Mouse (Mus musculus) heart, embryonic 16.5 days (tissue): Measurements from ENCODE around the gene Dab1. TPM values are rescaled to one million over a fixed set of nuclear protein-coding genes. Genes with fewer than 3 reads are reported as not detected.

ENCODE experiments used
- ATAC-seq: fragments of 200-750 bp; cut with Nextera tagmentation; replicated peaks from 2 replicates; pipeline ENCODE4 v1.8.0; 2017; ENCODE audit warnings: moderate number of reproducible peaks; ENCODE audit not compliant: insufficient read depth, low FRiP score; ENCODE audit errors: extremely low read depth
- H3K27ac ChIP-seq: fragments of 300-500 bp; sonication (generic); 2 replicates; pipeline ENCODE4 v1.5.1; 2014; ENCODE audit warnings: mild to moderate bottlenecking, low read length, control low read depth, moderate library complexity
- H3K27me3 ChIP-seq: fragments of 300-500 bp; sonication (generic); 2 replicates; pipeline ENCODE4 v1.6.1; 2014; ENCODE audit warnings: low read length, mixed read lengths; ENCODE audit not compliant: control insufficient read depth, insufficient read depth
- H3K36me3 ChIP-seq: fragments of 300-500 bp; sonication (generic); 2 replicates; pipeline ENCODE4 v1.6.1; 2014; ENCODE audit not compliant: control insufficient read depth, insufficient read depth
- H3K4me1 ChIP-seq: fragments of 300-500 bp; sonication (generic); 2 replicates; pipeline ENCODE4 v1.6.1; 2014; ENCODE audit warnings: low read length, mixed read lengths; ENCODE audit not compliant: control insufficient read depth, insufficient read depth
- H3K4me2 ChIP-seq: fragments of 300-500 bp; sonication (generic); 2 replicates; pipeline ENCODE4 v1.6.1; 2014; ENCODE audit warnings: low read depth, mild to moderate bottlenecking, control low read depth, low read length
- H3K4me3 ChIP-seq: fragments of 300-500 bp; sonication (generic); 2 replicates; pipeline ENCODE4 v1.5.1; 2014; ENCODE audit warnings: mild to moderate bottlenecking, control low read depth, low read length
- H3K9ac ChIP-seq: fragments of 300-500 bp; sonication (generic); 2 replicates; pipeline ENCODE4 v1.6.1; 2014; ENCODE audit warnings: low read length, control low read depth
- H3K9me3 ChIP-seq: fragments of 300-500 bp; sonication (generic); replicated peaks from 2 replicates; pipeline ENCODE4 v1.6.1; 2016; ENCODE audit warnings: low read length; ENCODE audit not compliant: control insufficient read depth
- WGBS: fragments of 180-500 bp; shearing (Covaris S2); extraction: QIAGEN DNeasy Blood & Tissue Kit; methylation state at CpG from one replicate; pipeline ENCODE4 v1.1.7; 2014; 5-methylcytosine and 5-hydroxymethylcytosine counted together
- polyA plus RNA-seq: library from polyadenylated mRNA; unstranded; fragments of >200 nt; fragmentation: Nextera tagmentation; extraction: Ambion mirVana; gene quantifications from 2 replicates; pipeline ENCODE4 v1.2.1, GENCODE M21; 2015

The Dab1 gene
- polyA plus RNA-seq, 1 experiment from 2014 or later = 0.85 TPM

DNA sequence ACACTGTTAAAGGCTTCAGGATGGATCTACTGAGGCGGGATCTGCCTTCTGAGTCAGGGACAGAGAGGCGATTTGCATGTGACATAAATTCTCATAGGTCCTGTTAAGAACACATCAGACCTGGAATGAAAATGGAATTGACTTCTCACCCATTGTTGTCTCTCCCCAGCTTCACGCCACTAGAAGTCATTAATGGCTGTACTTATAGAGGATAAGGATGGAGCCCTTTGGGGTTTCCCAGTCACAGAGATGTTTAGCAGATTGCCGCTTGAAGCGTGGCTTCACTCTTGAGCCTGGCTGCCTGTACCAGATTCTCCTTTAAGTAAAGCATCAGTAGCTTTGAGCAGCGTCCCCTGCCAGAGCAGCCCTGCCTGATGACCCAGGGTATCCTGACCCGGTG is 954.3 kb downstream of the Dab1 start:
- Histone ChIP-seq H3K27ac (no peak overlapping the region), H3K9ac (no peak overlapping the region), H3K4me1 (no peaks in the 10 kb centered on the region), H3K27me3 (no peaks in the 10 kb centered on the region), H3K4me2 (no peak overlapping the region), H3K4me3 (no peak overlapping the region), H3K9me3 (no peaks in the 10 kb centered on the region), H3K36me3 (no peaks in the 10 kb centered on the region)
- ATAC-seq = no peak
- WGBS = 70% methylated on average over 7 of the region's 7 CpGs

DNA sequence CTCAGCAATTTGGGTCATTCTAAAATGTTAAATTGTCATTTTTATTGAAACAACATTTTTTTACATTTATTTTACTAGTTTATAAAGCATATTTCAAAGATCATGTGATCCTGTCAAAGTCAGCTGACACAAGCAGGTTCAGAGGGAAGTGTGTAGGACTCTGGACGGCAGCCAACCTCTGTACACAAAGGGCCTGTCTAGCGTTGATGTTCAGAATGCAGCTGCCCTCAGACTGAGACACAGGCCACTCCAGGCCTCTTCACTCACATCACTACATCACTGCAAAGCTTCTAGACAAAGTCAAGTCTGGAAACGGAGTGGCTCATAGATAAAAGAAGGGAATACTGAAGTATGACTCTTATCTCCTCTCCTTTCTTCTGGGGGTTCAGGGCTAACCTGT is 959.2 kb downstream of the Dab1 start:
- no peaks in the 10 kb centered on the region for H3K27me3 ChIP-seq
- no peak overlapping the region for H3K27ac ChIP-seq
- H3K4me3 ChIP-seq = no peak overlapping the region
- H3K9me3 ChIP-seq = no peaks in the 10 kb centered on the region
- no peak overlapping the region for H3K9ac ChIP-seq
- no peak; the same call in 1 of the 2 replicates for ATAC-seq
- H3K4me1 ChIP-seq = peaks cover 3% of the 10 kb centered on the region; the same call in 1 of the 2 replicates
- H3K4me2 ChIP-seq = no peak overlapping the region
- H3K36me3 ChIP-seq = no peaks in the 10 kb centered on the region
- 13% methylated on average over 3 of the region's 3 CpGs for WGBS

DNA sequence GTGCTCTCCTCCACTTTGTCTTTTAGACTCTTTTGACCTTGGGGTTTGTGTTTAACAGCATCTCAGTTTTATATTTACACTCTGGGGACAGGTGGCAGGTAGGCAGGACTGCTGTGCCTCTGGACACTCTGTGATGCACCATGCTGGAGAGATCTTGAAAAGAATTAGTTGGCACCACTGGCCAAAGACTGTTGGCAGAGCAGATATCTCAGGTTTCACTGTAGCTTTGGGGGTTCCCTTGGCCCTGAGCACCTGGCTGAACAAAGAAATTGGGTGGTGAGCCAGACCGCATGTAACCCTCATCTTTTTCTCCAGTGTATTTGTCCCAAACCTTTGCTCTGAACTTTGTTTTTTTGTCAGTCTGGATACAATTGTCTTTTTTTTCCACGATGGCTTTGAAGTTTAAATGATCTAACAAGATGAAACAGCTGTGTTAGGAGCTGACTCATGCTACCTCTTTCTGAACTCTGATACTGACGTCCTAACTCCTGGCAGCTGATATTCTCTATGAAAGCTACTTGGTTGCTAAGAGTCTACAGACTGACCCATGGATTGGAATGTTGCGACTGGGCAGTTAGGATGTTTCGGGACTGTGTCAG is 960.9 kb downstream of the Dab1 start:
- H3K27ac ChIP-seq = no peak overlapping the region

DNA sequence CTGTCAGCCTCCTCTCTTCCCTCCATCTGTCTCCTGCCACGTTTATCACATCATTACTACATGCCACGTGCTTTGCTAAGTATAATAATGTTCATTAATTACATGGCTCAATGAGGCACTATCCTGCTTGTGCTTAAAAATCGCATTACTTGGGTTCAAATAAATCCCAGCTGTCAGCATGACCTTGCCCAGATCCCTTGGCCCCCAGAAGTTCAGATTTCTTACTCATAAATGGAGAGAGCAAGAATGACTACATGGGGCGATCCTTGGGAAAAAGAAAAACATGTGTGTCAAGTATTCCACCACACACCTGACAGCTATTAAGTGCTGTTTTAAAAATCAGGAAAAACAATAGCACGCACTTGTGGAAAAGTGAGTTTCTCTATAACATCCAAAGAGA is 963.6 kb downstream of the Dab1 start:
- H3K4me3 ChIP-seq = no peak overlapping the region
- H3K27me3 ChIP-seq = no peaks in the 10 kb centered on the region
- 66% methylated on average over 5 of the region's 5 CpGs for WGBS
- no peaks in the 10 kb centered on the region for H3K36me3 ChIP-seq
- H3K27ac ChIP-seq = no peak overlapping the region
- H3K9ac ChIP-seq = no peak overlapping the region
- ATAC-seq = no peak
- peaks cover 3% of the 10 kb centered on the region; the same call in 1 of the 2 replicates for H3K4me1 ChIP-seq
- H3K4me2 ChIP-seq = no peak overlapping the region
- H3K9me3 ChIP-seq = no peaks in the 10 kb centered on the region

More for the DNA sequence above, 960.9 kb downstream of the Dab1 start:
- Histone ChIP-seq H3K36me3 (no peaks in the 10 kb centered on the region), H3K4me1 (peaks cover 3% of the 10 kb centered on the region; the same call in 1 of the 2 replicates), H3K4me2 (no peak overlapping the region), H3K9me3 (no peaks in the 10 kb centered on the region), H3K27me3 (no peaks in the 10 kb centered on the region), H3K9ac (no peak overlapping the region), H3K4me3 (no peak overlapping the region)
- 79% methylated on average over 5 of the region's 5 CpGs for WGBS
- no peak for ATAC-seq

DNA sequence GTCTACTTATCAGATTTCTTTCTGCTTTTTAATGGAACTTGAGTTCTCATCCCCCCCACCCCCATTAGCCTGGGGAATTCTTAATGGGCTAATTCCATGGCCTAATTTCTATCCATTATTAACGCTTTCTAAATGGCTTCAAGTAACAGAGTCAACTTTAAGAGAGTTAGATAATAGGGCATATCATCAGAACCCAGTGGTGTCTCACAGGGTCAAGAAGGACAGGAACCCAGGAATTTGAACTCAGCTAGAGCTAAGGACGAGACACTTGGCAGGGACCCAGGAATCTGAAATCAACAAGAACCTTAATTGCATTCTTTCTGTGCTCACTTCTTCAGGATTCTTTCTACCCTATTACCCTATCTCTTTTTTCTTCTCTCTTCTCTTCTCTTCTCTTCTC is 968.7 kb downstream of the Dab1 start:
- Histone ChIP-seq H3K36me3 (no peaks in the 10 kb centered on the region), H3K4me3 (no peak overlapping the region), H3K27ac (no peak overlapping the region), H3K27me3 (no peaks in the 10 kb centered on the region), H3K9ac (no peak overlapping the region), H3K4me2 (no peak overlapping the region), H3K9me3 (no peaks in the 10 kb centered on the region), H3K4me1 (no peaks in the 10 kb centered on the region)
- no peak for ATAC-seq
- 43% methylated on average over 2 of the region's 2 CpGs for WGBS

DNA sequence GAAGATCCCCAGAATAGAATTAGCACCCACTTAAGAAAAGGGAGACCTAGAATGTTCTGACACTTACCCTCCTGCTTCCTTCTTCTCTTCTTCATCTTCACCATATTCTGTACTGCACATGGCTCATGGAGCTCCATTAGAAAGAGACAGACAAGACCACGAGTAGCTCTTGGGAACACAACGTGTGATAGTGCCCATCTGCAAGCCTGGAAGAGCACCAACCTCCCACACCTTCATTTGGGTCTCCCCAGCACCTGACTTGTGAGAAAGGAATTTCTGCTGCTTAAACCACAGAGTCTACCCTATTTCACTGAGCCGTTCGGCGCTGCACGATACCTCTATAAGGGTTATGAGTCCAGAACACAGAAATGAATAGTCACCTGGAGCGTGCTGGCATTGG is 977.8 kb downstream of the Dab1 start:
- 88% methylated on average over 7 of the region's 7 CpGs for WGBS
- no peak overlapping the region for H3K27ac ChIP-seq
- H3K4me3 ChIP-seq = no peak overlapping the region
- no peaks in the 10 kb centered on the region for H3K4me1 ChIP-seq
- H3K9ac ChIP-seq = no peak overlapping the region
- H3K4me2 ChIP-seq = no peak overlapping the region
- ATAC-seq = no peak
- H3K9me3 ChIP-seq = no peaks in the 10 kb centered on the region
- no peaks in the 10 kb centered on the region for H3K36me3 ChIP-seq
- H3K27me3 ChIP-seq = no peaks in the 10 kb centered on the region

DNA sequence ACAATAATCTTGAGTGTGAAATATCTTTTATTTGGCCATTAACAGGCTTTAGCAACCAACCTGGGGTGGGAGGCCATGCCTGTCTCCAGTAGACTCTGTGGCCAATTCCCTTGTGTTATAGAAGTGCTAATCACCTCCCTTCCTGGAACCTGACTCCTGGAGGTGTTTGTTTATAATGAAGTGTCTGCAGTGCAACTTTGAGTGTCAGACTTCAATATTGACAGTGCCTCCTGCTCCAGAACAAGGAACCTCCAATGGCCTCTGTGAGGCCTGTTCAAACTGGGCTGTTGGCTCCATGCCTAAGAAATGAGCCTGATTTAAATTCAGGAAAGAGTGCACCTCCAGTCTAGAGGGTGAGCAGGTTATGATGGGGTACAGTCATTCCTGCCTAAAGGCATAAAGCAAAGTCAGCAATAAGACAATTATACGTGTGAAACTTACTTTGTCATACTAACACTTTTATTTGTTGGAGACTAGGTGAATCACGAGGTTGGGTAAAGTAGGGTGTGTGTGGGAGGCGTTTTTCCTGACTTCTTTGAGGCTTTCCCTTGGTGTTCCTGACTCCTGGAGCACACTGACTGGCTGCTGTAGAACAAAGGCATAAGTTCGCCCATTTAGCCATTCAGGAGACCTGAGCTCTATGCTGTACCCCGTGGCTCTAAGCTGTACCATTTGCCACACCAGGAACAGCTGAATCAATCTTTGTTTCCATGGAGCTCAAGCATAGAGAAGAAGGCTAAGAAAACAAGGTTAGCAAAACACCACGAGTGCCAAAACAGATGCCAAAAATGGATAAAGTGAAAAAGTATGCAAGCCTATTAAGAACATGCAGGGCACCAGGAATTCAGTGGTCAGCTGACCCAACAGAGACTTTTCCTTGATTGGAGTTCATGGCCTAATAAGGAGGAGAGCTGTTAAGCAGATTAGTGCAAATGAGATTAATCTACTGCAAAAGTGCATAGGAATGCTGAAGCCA is 978.6 kb downstream of the Dab1 start:
- H3K4me1 ChIP-seq = no peaks in the 10 kb centered on the region
- no peak for ATAC-seq
- no peak overlapping the region for H3K4me2 ChIP-seq
- no peak overlapping the region for H3K27ac ChIP-seq
- WGBS = 74% methylated on average over 6 of the region's 6 CpGs
- H3K9me3 ChIP-seq = no peaks in the 10 kb centered on the region; the same call in 1 of the 2 replicates
- no peaks in the 10 kb centered on the region for H3K27me3 ChIP-seq
- no peak overlapping the region for H3K4me3 ChIP-seq
- H3K36me3 ChIP-seq = no peaks in the 10 kb centered on the region
- H3K9ac ChIP-seq = no peak overlapping the region

DNA sequence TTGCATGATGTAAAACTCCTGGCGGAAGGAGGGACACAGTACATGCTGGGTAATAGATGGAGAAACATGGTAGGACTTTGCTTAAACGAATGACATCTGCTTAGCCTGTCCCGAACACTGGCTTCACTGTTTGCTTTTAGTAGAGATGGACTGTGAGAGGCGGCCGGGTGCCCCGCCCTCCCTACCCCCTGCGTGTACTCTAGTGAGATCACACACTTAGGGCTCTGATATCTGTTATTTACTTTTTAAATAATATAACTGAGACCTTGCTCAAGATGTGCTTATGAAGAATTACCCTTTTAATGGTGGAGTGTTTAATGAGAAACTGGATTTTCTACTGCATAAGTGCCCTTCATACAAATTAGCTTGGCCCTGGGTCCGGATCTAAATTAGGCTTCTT is 983.6 kb downstream of the Dab1 start:
- ATAC-seq = no peak
- Histone ChIP-seq H3K27ac (no peak overlapping the region), H3K27me3 (no peaks in the 10 kb centered on the region), H3K36me3 (no peaks in the 10 kb centered on the region), H3K4me2 (no peak overlapping the region), H3K4me3 (no peak overlapping the region), H3K4me1 (no peaks in the 10 kb centered on the region), H3K9me3 (no peaks in the 10 kb centered on the region; the same call in 1 of the 2 replicates), H3K9ac (no peak overlapping the region)
- 82% methylated on average over 8 of the region's 8 CpGs for WGBS

DNA sequence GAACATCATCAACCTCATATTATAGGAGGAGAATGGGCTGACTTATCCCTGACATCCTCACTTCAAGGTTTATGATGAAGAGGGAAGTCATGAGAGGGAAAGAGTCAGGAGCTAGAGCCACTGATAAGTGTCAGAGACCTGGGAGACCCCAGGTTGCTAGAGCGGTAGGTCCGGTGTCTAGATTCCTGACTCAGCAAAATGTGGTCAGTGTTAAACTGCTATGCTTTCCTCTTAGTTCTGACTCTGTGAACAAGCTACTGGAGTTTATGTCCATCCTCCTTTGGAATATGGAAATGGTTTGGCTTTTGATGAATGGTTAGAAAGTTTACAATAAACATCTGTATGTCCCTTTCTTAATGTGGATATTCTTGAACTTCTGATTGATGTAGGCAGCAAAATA is 985.1 kb downstream of the Dab1 start:
- H3K4me1 ChIP-seq = no peaks in the 10 kb centered on the region
- no peaks in the 10 kb centered on the region; the same call in 1 of the 2 replicates for H3K9me3 ChIP-seq
- H3K27ac ChIP-seq = no peak overlapping the region
- no peak overlapping the region for H3K4me3 ChIP-seq
- H3K9ac ChIP-seq = no peak overlapping the region
- WGBS = 74% methylated on average over 2 of the region's 2 CpGs
- no peak overlapping the region for H3K4me2 ChIP-seq
- no peak for ATAC-seq
- no peaks in the 10 kb centered on the region for H3K27me3 ChIP-seq
- H3K36me3 ChIP-seq = no peaks in the 10 kb centered on the region
